Mouse (Mus musculus): ENCODE results near the gene Cdx2.

- TF ChIP-seq POLR2AphosphoS2 (IDR thresholded peaks at IDR 0.05; ENCODE audit: insufficient read length, low read depth) (no peak), POLR2A (IDR thresholded peaks at IDR 0.05; ENCODE audit: insufficient read length, low read depth) (no peak), USF1 (IDR thresholded peaks at IDR 0.05; ENCODE audit: low read depth) (no peak), TCF12 (IDR thresholded peaks at IDR 0.05; ENCODE audit: insufficient read depth, poor library complexity, severe bottlenecking) (no peak), CEBPB (IDR thresholded peaks at IDR 0.05; ENCODE audit: insufficient read depth, poor library complexity, severe bottlenecking) (no peak), SRF (IDR thresholded peaks at IDR 0.05; ENCODE audit: control insufficient read depth, insufficient read length, low read depth) (no peak), TCF3 (IDR thresholded peaks at IDR 0.05; ENCODE audit: insufficient read length, low read depth) (no peak)
These were observed 48.7 kb upstream of the Cdx2 start for GRCm38 (mm10) chr5:147355788-147356187.
